Mouse (Mus musculus) retina, embryonic 14.5 days (tissue): ENCODE measurements around the gene Gm8237.
"Not testable (repeated sequence)": the region's sequence is repeated elsewhere in the genome, so short reads cannot be mapped to it uniquely, and the experiment has no call there.

Experiments used
- DNase-seq: peaks from one replicate; pipeline ENCODE4 v3.0.0-alpha.2; 2015; ENCODE audit warnings: low spot score

The Gm8237 gene

GRCm38 (mm10) chr14:5880241-5880640 is at the start of gene Gm8237:
Gene Gm8237 (minus strand): TSS chr14:5880382.
- DNase-seq: not testable (repeated sequence)

GRCm38 (mm10) chr14:5923276-5923675 is 43.1 kb upstream of the Gm8237 start:
- not testable (repeated sequence) for DNase-seq

- DNase-seq: not testable (repeated sequence)
Measured at GRCm38 (mm10) chr14:5918330-5918942, 38.3 kb upstream of the Gm8237 start.

- not testable (repeated sequence) for DNase-seq
Measured at GRCm38 (mm10) chr14:5913701-5914100, 33.5 kb upstream of the Gm8237 start.

- not testable (repeated sequence) for DNase-seq
Measured at GRCm38 (mm10) chr14:5879791-5880190, 391 bp downstream of the Gm8237 start.

GRCm38 (mm10) chr14:5879136-5879535 is 1.0 kb downstream of the Gm8237 start:
- peak; percentile 1 for DNase-seq

GRCm38 (mm10) chr14:5855911-5856310 is 24.3 kb downstream of the Gm8237 start:
- not testable (repeated sequence) for DNase-seq

GRCm38 (mm10) chr14:5830229-5830628 is 50.0 kb downstream of the Gm8237 start, which contains the start of gene Gm3424:
Gene Gm3424 (minus strand): TSS chr14:5830329.
- not testable (repeated sequence) for DNase-seq

GRCm38 (mm10) chr14:5812699-5813356 is 67.4 kb downstream of the Gm8237 start:
- DNase-seq: not testable (repeated sequence)
